16 mouse cellular contexts compared by ENCODE assay signal in genomic region chr14:30326226-30326625, GRCm38 (mm10).
A peak's percentile ranks its signal among the peaks of the same experiment; 100 is the strongest.
DNase-seq lines count a peak whose midpoint lies in the region; ATAC-seq and TF ChIP-seq lines count a peak whose summit lies in the region.
"Had no signal": no experiment of that assay in that cellular context is flagged by ENCODE, and none has a peak within 500 bp of the region (broad histone marks: within the 10 kb centered on the region; RNA-seq: fewer than 3 reads in every experiment).

No protein-coding gene starts in this region.

- H3K9me3 ChIP-seq in intestine, embryonic 16.5 days (ENCODE audit: control insufficient read depth, low read length): no peaks in the 10 kb centered on the region
- no peaks in the 10 kb centered on the region for H3K9me3 ChIP-seq in intestine, embryonic 15.5 days
- H3K9me3 ChIP-seq: embryonic facial prominence, embryonic 15.5 days; liver, embryonic 15.5 days; midbrain, embryonic 10.5 days had no signal

- H3K4me1 ChIP-seq in intestine, embryonic 16.5 days (ENCODE audit: control insufficient read depth, insufficient read depth, low read length): peaks cover 16% of the 10 kb centered on the region
- H3K4me1 ChIP-seq in intestine, embryonic 15.5 days (replicated peaks): peaks cover 22% of the 10 kb centered on the region
- H3K4me1 ChIP-seq in lung, adult 2 months (ENCODE audit: control insufficient read depth, insufficient read depth, low read length): no peaks in the 10 kb centered on the region
- H3K4me1 ChIP-seq: liver, embryonic 15.5 days had no signal

- TF ChIP-seq CTCF in lung, adult 2 months (IDR thresholded peaks at IDR 0.05; ENCODE audit: insufficient read depth, low read length): no peak

- 0 out of 2 replicates have a peak overlapping the region, but pooled peaks have one; percentile 21 for H3K9ac ChIP-seq in intestine, embryonic 16.5 days (ENCODE audit: low read depth, low read length)
- no peak overlapping the region for H3K9ac ChIP-seq in intestine, embryonic 15.5 days
- H3K9ac ChIP-seq: embryonic facial prominence, embryonic 15.5 days; liver, embryonic 15.5 days had no signal

- H3K27me3 ChIP-seq in intestine, embryonic 16.5 days (replicated peaks; ENCODE audit: control insufficient read depth, insufficient read depth, low read length): no peaks in the 10 kb centered on the region
- H3K27me3 ChIP-seq in intestine, embryonic 15.5 days (replicated peaks): no peaks in the 10 kb centered on the region
- H3K27me3 ChIP-seq: embryonic facial prominence, embryonic 15.5 days; liver, embryonic 15.5 days had no signal

- no peak for TF ChIP-seq POLR2A in lung, adult 2 months (IDR thresholded peaks at IDR 0.05; ENCODE audit: borderline replicate concordance, extremely low read depth, low read depth, low read length)

- DNase-seq in lung, postnatal 10 days: peak; percentile 37
- no peak for DNase-seq in lung, adult 2 months
- peak; percentile 36 for DNase-seq in kidney, postnatal 14 days
- DNase-seq in T-cell, adult 2 months (ENCODE audit: low spot score): no peak
- DNase-seq in gastrocnemius, postnatal 14 days: no peak
- DNase-seq: cerebellum, postnatal 36 days; layer of hippocampus, postnatal 36 days; left cerebral cortex, postnatal 4 days; thymus, adult 2 months had no signal

- ATAC-seq in intestine, embryonic 16.5 days: no peak
- ATAC-seq in intestine, embryonic 15.5 days: no peak
- ATAC-seq: CD4-positive, CD25-positive, alpha-beta regulatory T cell, adult 4 months; forebrain, embryonic 14.5 days had no signal

- 62% methylated on average over 4 of the region's 4 CpGs for WGBS in intestine, embryonic 16.5 days
- 58% methylated on average over 4 of the region's 4 CpGs for WGBS in intestine, embryonic 15.5 days
- 47% methylated on average over 4 of the region's 4 CpGs for WGBS in lung, adult 2 months

- intact Hi-C loops in gastrocnemius, postnatal 14 days (cut with DNase I; ENCODE audit: low total_unique reads): no loop called here

- peak overlapping the region; percentile 39 for H3K27ac ChIP-seq in intestine, embryonic 16.5 days (ENCODE audit: low read length)
- no peak overlapping the region for H3K27ac ChIP-seq in intestine, embryonic 15.5 days
- H3K27ac ChIP-seq: embryonic facial prominence, embryonic 15.5 days; liver, embryonic 15.5 days; midbrain, embryonic 10.5 days had no signal

- H3K36me3 ChIP-seq in intestine, embryonic 16.5 days (ENCODE audit: control insufficient read depth, insufficient read depth, low read length): no peaks in the 10 kb centered on the region
- no peaks in the 10 kb centered on the region for H3K36me3 ChIP-seq in intestine, embryonic 15.5 days
- H3K36me3 ChIP-seq: embryonic facial prominence, embryonic 15.5 days; liver, embryonic 15.5 days; midbrain, embryonic 10.5 days had no signal

- no peak overlapping the region for H3K4me2 ChIP-seq in intestine, embryonic 16.5 days (ENCODE audit: low read depth, low read length)
- H3K4me2 ChIP-seq in intestine, embryonic 15.5 days (replicated peaks): no peak overlapping the region
- H3K4me2 ChIP-seq: embryonic facial prominence, embryonic 15.5 days; liver, embryonic 15.5 days had no signal

- no peak overlapping the region for H3K4me3 ChIP-seq in intestine, embryonic 16.5 days (ENCODE audit: low read length)
- H3K4me3 ChIP-seq in intestine, embryonic 15.5 days (replicated peaks): no peak overlapping the region
- no peak overlapping the region for H3K4me3 ChIP-seq in lung, adult 2 months (replicated peaks; ENCODE audit: extremely low read depth, low read depth, low read length)
- H3K4me3 ChIP-seq: embryonic facial prominence, embryonic 15.5 days; liver, embryonic 15.5 days; midbrain, embryonic 10.5 days had no signal

Comparison
In these comparisons a context has a peak if more than half of its experiments do, and no peak if none do; other contexts are left out.
1. DNase-seq: peak in lung, postnatal 10 days (single experiment) and kidney, postnatal 14 days (single experiment); none in lung, adult 2 months (single experiment), T-cell, adult 2 months (single experiment) and gastrocnemius, postnatal 14 days (single experiment).